Mouse (Mus musculus) olfactory bulb, adult 2 months (tissue): Measurements from ENCODE around the gene Fermt3. TPM values are rescaled to one million over a fixed set of nuclear protein-coding genes. Genes with fewer than 3 reads are reported as not detected.

Experiments
- H3K27ac ChIP-seq: fragments of 200-500 bp; 2 replicates; pipeline ENCODE4 v1.5.1; 2012; ENCODE audit warnings: low read depth, low read length; ENCODE audit not compliant: insufficient read depth
- H3K4me1 ChIP-seq: fragments of 200-500 bp; 2 replicates; pipeline ENCODE4 v1.6.1; 2012; ENCODE audit warnings: low read length; ENCODE audit not compliant: control insufficient read depth, insufficient read depth
- H3K4me3 ChIP-seq: fragments of 200-500 bp; 2 replicates; pipeline ENCODE4 v1.5.1; 2012; ENCODE audit warnings: mild to moderate bottlenecking, low read depth, low read length, moderate library complexity; ENCODE audit not compliant: insufficient read depth
- CTCF ChIP-seq: fragments of 200-500 bp; IDR thresholded peaks from 2 replicates; pipeline ENCODE4 v1.5.1; 2012; ENCODE audit warnings: low read depth, mild to moderate bottlenecking, low read length, moderate library complexity; ENCODE audit not compliant: insufficient read depth
- POLR2A ChIP-seq: fragments of 200-500 bp; IDR thresholded peaks from 2 replicates; pipeline ENCODE4 v1.6.1; 2012; ENCODE audit warnings: mild to moderate bottlenecking, low read depth, low read length, moderate library complexity; ENCODE audit not compliant: insufficient read depth
- WGBS: fragments of 180-500 bp; shearing (Covaris S2); methylation state at CpG from one replicate; pipeline ENCODE4 v1.1.7; 2018; 5-methylcytosine and 5-hydroxymethylcytosine counted together
- polyA plus RNA-seq: library from polyadenylated mRNA; stranded (reverse); fragments of >200 nt; gene quantifications from 2 replicates; pipeline ENCODE4 v1.2.4, GENCODE M21; 2012; ENCODE audit warnings: low replicate concordance; ENCODE audit not compliant: missing spikeins, insufficient read depth, insufficient read length

Fermt3 gene
- polyA plus RNA-seq, 1 experiment: not detected

GRCm38 (mm10) chr19:6978639-6978974 lies 40.7 kb downstream of the Fermt3 start:
- H3K4me1 ChIP-seq: peaks cover 28% of the 10 kb centered on the region
- peak overlapping the region; percentile 16; the same call in 1 of the 2 replicates for H3K27ac ChIP-seq
- peak overlapping the region; percentile 70; the same call in 1 of the 2 replicates for H3K4me3 ChIP-seq
- WGBS: 36% methylated on average over 3 of the region's 3 CpGs
- no peak for TF ChIP-seq CTCF
- TF ChIP-seq POLR2A: no peak

GRCm38 (mm10) chr19:6977759-6978638 lies 41.3 kb downstream of the Fermt3 start:
- Histone ChIP-seq H3K4me3 (no peak overlapping the region), H3K27ac (0 out of 2 replicates have a peak overlapping the region, but pooled peaks have one; percentile 16), H3K4me1 (peaks cover 28% of the 10 kb centered on the region)
- TF ChIP-seq CTCF (no peak), POLR2A (no peak)
- 68% methylated on average over 13 of the region's 13 CpGs for WGBS

DNA sequence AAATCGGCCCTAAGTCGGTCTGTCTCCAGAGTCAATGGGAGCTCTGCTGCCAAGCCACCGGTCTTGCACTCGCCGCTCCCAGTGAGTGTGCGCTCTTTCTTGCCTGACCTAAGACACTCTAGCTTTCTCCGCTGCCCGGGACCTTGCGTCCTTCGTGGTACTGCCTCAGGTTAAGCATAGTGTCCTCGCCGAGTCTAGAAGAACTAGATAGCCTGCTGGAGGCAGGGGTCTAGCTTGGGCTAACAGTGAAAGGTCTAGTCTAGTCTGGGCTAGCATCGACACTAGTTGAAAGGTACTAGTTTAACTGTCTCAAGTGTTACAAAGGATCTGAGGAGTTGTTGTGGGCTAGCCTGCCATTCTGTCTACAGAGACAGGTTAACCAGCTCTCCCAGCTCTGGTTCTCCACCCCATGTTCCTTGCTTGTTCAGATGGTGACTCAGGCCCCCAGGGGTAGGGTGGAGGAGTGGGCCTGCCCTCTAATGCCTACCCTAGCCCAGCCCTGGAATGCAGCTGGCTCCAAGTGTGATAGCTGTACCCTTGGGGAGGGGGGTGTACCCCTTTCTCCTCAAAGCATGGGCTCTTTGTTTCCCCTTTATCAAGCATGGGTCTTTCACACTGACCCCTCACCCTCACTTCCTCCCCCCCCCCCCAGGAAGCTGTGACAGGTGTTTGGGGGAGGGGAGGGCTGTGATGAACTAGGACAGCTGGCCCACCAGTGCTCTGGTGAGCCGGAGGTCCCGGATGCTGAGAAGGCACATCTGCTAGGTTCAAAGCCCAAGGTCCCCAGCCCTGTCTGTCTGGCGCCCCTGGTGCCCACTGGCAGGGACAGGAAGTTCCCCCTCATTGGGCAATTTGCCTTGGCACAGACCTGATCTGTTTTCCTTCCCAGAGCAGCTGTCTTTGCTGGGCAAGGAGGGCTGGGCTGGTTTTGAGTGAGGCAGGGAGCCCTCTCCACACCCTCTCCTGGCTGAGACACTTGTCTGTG lies 43.4 kb downstream of the Fermt3 start, which contains the start of gene Plcb3:
Gene Plcb3 (minus strand): TSS at position 934 of the 985 bp plus-strand sequence.
- WGBS: 3% methylated on average over 16 of the region's 16 CpGs
- Histone ChIP-seq H3K4me3 (peak within 1 kb of the TSS; percentile 60), H3K4me1 (peaks cover 29% of the 10 kb centered on the region), H3K27ac (peak within 1 kb of the TSS; percentile 48)
- TF ChIP-seq POLR2A (no peak), CTCF (no peak)

DNA sequence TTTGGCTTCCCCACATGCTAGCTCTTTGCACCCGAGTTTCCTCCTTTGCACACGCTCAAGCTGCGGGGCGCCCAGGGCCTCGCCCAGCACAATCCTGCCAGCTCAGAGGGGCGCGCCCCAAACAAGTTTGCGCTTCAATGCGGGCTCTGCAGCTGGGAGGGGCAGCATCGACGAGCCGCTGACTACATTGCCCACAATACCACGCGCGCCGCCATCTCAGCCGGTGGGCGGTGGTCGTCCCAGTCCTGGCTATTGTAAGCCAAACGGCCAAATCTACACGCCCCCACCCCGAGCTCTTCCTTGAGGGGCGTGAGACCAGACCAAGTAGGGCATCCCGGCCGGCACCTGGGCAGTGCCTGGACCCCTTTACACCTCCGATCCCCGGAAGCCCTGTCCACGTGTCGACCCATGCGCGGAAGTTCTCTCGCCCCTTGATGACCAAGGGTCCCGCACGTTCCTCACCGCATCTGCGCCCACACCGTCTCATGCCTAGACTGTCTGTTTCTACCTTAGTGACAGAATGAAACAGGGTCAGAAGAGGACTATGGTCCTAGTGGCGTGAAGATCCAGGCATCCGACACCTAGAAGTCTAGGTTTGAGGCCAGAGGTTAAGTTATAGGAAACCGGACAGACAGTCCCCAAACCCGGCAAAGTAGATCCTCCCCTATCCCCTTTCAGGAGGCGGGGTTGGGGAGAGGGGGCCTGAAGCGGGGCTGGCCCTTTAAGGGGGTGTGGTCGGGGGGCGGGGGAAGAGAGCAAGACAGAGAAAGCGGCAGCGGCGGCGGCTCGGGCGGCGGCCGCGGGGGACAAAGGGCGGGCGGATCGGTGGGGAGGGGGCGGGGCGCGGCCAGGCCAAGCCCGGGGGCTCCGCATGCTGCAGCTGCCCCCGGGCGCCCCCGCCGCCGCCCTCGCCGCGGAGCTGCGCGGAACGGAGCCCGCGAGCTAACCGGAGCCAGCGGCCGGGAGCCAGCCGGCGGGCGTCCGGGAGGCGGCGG lies 44.8 kb downstream of the Fermt3 start, which contains the start of gene Ppp1r14b:
Gene Ppp1r14b (plus strand): TSS at position 758 of the 995 bp plus-strand sequence.
- Histone ChIP-seq H3K27ac (peak within 1 kb of the TSS; percentile 43), H3K4me1 (peaks cover 42% of the 10 kb centered on the region), H3K4me3 (peak within 1 kb of the TSS; percentile 60)
- no peak for TF ChIP-seq CTCF
- peak; percentile 18; the same call in 1 of the 2 replicates for TF ChIP-seq POLR2A
- WGBS: 3% methylated on average over 75 of the region's 84 CpGs

DNA sequence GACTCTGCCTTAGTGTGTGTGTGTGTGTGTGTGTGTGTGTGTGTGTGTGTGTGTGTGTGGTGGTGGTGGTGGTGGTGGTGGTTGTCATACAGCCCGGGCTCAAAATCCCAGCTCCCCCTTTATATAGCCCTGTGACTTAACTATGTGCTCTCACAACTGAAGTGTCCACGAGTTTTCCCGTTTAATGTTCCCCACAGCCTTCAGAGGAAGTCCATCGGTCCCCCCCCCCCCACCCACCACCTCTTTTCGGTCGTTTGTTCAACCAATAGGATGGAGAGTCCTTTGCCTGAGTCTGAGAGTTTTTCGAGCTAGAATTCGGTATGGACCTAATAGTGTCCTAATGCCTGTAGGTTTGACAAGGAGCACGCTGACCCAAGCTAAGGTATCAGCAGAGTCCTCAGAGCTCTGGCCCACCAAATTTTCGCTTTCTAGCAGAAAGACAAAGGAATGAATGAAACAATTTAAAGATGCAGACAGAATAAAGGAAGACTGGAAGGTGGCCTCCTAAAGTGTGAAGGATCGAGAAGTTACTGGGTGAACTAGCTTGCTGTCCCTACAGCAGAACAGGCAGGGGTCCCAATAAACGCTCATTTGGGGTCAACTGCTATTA lies 45.6 kb downstream of the Fermt3 start:
- TF ChIP-seq CTCF (no peak), POLR2A (no peak)
- peaks cover 41% of the 10 kb centered on the region for H3K4me1 ChIP-seq
- no peak overlapping the region for H3K4me3 ChIP-seq
- WGBS: 35% methylated on average over 12 of the region's 12 CpGs
- H3K27ac ChIP-seq: no peak overlapping the region

DNA sequence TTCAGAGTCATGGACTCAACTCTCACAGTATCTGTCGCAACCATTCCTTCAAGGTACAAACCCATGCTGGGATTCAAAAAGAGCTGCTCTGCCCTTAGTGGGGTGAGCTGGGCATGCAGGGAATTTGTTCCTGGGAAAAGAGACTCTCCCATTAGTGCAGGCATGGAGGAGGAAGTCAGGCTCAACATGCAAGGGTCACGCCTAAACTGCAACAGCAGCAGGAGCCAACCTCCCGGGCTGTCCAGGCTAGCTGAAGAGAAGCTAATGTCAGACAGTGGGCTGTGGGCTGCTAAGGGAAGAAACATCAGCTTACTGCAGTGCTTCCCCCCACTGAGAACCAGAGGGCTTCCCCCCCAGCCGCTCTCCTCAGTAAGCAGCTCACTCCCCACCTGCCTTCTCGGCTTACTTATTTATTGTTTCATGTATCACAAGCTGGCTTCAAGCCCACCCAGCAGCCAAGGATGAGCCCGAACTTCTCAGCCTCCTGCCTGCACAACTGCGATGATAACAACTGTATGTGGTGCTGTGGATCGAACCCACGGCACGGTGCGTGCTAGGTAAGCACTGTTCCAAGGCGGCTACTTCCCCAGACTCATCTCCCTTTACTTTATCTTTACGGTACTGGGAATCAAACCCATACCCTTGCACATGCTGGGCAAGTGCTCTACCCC lies 46.9 kb downstream of the Fermt3 start:
- TF ChIP-seq CTCF: no peak
- no peak for TF ChIP-seq POLR2A
- Histone ChIP-seq H3K4me1 (peaks cover 31% of the 10 kb centered on the region), H3K4me3 (no peak overlapping the region), H3K27ac (no peak overlapping the region)
- WGBS: 86% methylated on average over 13 of the region's 13 CpGs

GRCm38 (mm10) chr19:6971644-6972043 lies 47.6 kb downstream of the Fermt3 start:
- Histone ChIP-seq H3K27ac (no peak overlapping the region), H3K4me3 (no peak overlapping the region), H3K4me1 (peaks cover 31% of the 10 kb centered on the region)
- TF ChIP-seq CTCF (no peak), POLR2A (no peak)
- 74% methylated on average over 6 of the region's 6 CpGs for WGBS
